Mouse (Mus musculus) heart, postnatal 14 days (tissue): ENCODE measurements around the gene Cops4. TPM values are rescaled to one million over a fixed set of nuclear protein-coding genes. Genes with fewer than 3 reads are reported as not detected.
A peak's percentile ranks its signal among the peaks of the same experiment; 100 is the strongest.

Experiments used
- DNase-seq, 2 experiments: peaks; one replicate each; pipeline ENCODE4 v3.0.0; 2021 to 2022
- intact Hi-C: fragments of 180-260 bp; cut with DNase I; formaldehyde crosslinking; loops from one replicate; pipeline ENCODE4 v1.15.1; 2025
- total RNA-seq, 2 experiments: library from RNA; stranded (reverse); gene quantifications; 2 replicates each; pipeline ENCODE4 v1.2.3; 2021

Gene Cops4
- total RNA-seq, 2 experiments from 2014 or later = 73.4 to 77.0 TPM

GRCm38 (mm10) chr5:100526164-100526563 is 8.1 kb downstream of the Cops4 start:
- peak; percentile 27 to 37 for DNase-seq
- intact Hi-C loops = no loop called here

DNA sequence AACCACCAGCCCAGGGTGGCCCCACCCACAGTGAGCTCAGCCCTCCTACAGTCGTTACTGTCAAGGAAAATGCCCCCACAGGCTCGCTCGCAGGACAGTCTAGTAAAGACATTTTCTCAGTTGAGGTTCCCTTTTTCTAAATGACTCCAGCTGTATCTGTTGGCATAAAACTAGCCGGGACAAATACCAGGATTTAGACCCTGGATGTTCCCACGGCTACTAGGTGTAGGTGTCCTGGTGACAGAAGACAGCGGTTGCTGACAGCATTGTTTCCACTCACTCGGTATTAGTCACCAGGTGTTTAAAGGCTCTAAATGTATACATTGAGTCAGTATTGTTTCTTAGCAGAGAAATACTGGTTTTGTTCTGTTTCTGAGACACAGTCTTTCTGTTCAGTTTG is 17.7 kb downstream of the Cops4 start:
- DNase-seq = no peak
- intact Hi-C loops = loop anchor here (5.0 kb wide), 2 partner anchors 39 to 159 kb away; no protein-coding TSS in a partner anchor

- DNase-seq = peak in 1 of 2 experiments; percentile 33
- intact Hi-C loops = loop anchor here (5.0 kb wide), 2 partner anchors 39 to 159 kb away; no protein-coding TSS in a partner anchor
These were observed 18.5 kb downstream of the Cops4 start for GRCm38 (mm10) chr5:100536638-100537037.

GRCm38 (mm10) chr5:100546294-100547080 is 28.4 kb downstream of the Cops4 start:
- DNase-seq = peak; percentile 11 to 29
- intact Hi-C loops = loop anchor here (5.0 kb wide), 1 partner anchor 116 kb away; no protein-coding TSS in a partner anchor

GRCm38 (mm10) chr5:100548236-100548635 is 30.1 kb downstream of the Cops4 start:
- no peak for DNase-seq
- intact Hi-C loops = loop anchor here (5.0 kb wide), 1 partner anchor 114 kb away; no protein-coding TSS in a partner anchor

DNA sequence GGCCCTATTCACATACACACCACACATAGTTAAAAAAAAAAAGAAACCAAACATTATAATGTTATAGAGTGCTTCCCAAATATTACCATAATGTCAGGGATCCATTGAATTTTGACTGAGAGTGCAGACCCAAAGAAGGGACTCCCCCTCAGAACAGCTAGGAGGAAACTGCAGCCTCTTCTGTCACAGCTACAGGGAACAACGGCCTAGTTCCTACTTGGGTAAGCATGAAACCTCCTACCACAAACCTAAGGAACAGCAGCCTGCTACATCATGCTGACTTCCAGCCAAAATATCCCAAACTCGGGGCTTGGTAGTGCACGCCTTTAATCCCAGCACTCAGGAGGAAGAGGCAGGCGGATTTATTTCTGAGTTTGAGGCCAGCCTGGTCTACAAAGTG is 31.2 kb downstream of the Cops4 start:
- no peak for DNase-seq
- intact Hi-C loops = loop anchor here (5.0 kb wide), 1 partner anchor 113 kb away; no protein-coding TSS in a partner anchor

DNA sequence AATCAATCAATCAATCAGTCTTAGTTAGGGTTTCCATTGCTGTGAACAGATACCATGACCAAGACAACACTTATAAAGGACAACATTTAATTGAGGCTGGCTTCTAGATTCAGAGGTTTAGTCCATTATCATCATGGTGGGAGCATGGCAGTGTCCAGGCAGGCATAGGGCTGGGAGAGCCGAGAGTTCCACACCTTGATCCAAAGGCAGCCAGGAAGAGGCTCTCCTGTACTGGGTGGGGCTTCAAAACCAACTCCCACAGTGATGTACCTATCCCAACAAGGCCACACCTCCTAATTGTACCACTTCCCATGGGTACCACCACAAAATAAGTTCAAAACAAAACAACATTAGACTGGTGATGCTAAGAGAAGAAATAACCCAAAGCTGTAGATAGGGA is 32.0 kb downstream of the Cops4 start:
- intact Hi-C loops = no loop called here
- no peak for DNase-seq

DNA sequence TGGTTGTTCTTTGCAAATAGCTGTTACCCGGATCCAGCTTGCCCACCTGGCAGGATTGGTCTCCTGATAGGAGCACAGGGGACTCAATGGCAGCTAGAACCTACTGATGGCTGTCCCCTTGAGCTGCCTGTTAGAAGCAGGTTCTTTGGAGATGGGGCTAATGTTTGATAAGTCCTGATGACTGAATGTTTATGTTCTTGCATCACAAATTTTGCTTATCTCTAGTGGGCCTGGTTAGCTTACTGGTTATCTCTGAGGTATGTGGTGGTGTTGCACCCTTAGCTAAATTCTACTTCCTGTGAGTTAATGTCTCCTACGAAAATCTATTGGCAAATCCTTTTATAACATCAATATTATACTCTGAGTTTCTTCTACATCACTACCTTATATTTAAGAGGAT is 33.8 kb downstream of the Cops4 start:
- intact Hi-C loops = no loop called here
- no peak for DNase-seq

DNA sequence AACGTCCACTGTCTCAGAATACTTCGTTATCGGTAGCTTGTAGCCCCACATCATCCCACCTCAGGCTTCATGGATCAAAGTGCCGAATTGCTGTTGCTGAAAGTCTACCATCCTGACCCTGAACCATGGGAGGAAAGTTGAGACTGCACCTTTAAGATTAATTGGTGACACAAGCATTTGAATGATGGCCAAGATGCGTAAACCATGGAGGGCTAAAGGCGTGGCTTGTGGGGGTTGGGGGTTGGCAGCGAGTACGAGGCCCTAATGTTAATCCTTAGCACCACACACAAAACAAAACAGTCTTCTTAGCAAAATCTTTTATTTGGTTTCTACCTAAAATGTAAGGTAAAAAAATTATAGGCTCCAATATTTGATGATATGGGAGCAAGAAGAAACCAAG is 35.3 kb downstream of the Cops4 start:
- DNase-seq = no peak
- intact Hi-C loops = no loop called here

GRCm38 (mm10) chr5:100557019-100557418 is 38.9 kb downstream of the Cops4 start:
- DNase-seq = no peak
- intact Hi-C loops = no loop called here

- no peak for DNase-seq
- intact Hi-C loops = no loop called here
These were observed 39.4 kb downstream of the Cops4 start for GRCm38 (mm10) chr5:100557537-100557936.

DNA sequence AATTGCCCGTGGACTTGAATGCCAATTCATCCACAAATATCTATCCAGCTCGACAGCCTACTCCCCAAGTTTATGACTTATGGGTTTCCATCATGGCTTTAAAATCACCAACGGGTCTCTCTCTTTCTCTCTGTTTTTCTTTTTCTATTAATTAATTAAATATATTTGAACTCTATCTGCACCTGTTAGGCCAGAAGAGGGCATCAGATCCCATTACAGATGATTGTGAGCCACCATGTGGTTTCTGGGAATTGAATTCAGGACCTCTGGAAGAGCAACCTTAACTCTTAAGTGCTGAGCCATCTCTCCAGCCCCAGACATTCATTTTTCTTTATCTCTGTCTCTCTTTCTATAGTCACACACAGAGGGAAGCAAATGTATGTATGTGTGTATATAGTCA is 40.7 kb downstream of the Cops4 start:
- intact Hi-C loops = no loop called here
- no peak for DNase-seq

GRCm38 (mm10) chr5:100559357-100559756 is 41.2 kb downstream of the Cops4 start:
- DNase-seq = no peak
- intact Hi-C loops = no loop called here

DNA sequence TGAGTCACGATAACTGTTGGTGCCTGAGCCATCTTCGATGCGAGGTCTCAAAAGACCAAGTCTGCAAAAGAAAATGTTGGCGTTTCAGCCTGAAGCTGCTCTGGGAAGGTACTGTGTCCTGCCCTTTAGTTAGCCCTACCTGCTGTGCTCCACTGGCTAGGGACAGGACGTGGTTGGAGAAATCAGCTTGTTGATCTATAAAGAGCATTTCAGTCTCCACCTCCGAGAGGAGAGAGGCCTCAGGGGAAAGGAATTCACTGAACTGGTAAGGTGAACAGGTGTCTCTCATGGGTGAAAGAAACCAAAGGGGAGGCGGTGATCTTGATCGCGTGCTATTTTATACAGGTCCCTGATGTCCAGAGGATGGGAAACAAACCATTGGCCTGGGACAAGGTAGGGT is 44.6 kb downstream of the Cops4 start:
- intact Hi-C loops = no loop called here
- DNase-seq = no peak

DNA sequence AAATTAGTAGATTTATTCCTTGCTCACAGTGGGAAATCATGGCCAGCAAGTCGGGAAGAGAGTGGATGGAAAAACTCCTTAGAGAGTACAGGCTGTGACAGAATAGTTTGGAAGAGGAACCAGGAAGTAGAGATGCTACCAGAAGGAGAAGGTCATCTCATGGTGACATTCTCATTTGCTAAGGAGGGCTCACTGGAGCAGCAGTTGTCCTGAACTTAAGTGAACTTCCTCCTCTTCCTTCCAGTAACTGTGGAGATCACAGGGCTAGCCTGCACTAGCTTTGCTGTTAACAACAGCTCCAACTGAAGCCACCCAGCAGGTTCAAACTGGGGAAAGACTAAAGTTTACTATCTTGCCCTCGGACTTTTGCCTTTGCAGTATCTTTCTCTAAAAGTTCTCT is 48.7 kb downstream of the Cops4 start:
- intact Hi-C loops = no loop called here

DNA sequence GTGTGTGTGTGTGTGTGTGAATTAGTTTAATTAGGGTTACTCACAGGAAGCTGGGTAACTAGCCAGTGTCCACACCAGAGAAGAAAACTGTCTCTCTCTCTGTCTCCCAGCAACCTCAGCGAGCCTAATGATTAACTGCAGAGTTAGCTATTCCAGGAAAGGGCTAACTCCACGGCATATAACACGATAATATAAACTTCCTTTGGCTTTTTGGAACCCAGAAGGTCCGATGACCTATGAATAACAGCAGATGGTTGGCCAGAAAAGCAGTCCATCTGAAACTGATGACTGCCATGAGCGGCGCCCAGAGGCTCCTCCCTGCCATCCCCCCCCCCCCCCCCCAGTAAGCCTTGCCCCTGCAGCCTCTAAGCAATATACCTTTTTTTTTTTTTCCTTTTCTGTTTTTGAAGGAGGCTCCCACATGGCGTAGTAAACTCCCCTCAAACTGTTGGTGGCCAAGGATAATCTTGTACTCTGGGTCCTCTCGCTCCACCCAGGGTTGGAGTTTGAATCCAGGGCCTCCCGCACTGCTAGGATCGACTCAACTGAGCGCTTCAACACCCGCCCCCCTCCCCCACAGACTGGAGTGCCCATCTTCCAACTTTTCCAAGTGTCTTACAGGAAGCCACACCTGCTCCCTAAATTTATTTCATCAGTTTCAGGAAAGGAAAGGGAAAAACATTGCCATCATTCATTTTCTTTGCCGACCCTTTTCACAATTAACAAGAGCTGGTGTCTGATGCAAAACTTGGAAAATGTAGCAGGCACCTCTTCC is 49.3 kb downstream of the Cops4 start:
- no peak for DNase-seq
- intact Hi-C loops = no loop called here

More for the DNA sequence above, 48.7 kb downstream of the Cops4 start:
- DNase-seq = no peak

GRCm38 (mm10) chr5:100568177-100568576 is 50.1 kb downstream of the Cops4 start:
- intact Hi-C loops = no loop called here
- DNase-seq = no peak

GRCm38 (mm10) chr5:100568802-100569201 is 50.7 kb downstream of the Cops4 start:
- intact Hi-C loops = no loop called here
- DNase-seq = no peak

DNA sequence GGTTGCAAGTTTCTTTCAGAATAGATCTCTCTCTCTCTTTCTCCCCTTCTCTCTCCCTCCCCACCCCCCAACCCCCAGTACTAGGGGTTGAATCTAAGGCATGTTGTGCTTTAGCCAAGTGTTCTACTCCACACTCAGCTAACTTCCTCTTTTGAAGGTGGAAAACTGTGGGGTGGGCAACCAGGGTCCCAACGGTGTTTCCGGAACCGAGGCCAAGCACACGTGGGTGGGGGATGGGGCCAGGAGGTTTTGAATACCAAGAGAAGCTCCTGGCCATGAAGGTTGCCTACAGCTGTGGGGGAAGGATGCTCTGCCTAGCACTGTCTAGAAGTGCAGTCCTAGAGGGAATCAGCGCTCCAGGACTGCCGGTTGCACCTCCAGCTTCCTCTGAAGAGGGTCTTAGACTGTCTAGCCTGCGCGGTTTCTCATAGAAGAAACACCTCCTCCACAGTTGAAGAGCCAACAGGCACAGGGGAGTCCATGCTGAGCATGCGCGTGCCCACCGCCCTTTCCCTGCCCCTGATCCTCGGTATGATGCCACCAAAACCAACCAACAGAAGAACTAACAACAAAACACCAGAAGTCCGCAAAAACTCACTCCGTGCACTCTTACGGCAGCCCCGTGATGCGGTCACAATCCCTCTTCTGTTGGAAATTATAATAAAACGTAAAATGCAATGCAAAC is 51.3 kb downstream of the Cops4 start:
- intact Hi-C loops = no loop called here
- DNase-seq = no peak

DNA sequence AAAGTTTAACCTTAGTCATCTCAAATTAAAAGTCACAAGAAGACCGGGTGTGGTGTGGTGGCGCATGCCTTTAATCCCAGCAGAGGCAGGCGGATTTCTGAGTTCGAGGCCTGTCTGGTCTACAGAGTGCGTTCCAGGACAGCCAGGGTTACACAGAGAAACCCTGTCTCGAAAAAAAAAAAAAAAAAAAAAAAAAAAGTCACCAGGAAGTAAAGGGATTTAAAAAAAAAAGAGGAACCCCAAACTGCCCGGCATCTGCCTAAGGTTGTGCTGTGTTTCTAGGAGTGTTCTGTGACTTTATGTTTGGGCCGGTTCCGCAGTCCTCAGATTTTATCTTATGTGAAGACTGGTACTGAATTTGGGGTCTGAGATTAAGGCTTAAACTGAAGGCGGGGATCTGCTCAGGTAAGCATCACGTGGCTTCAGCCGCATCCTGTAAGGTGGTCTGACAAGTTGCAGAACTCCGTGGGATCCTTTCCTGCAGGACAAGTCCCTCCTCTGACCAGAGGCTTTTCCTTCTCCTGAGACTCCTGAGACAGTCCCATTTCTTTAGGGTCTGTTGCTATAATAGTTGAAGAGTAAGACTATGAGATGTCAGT is 52.0 kb downstream of the Cops4 start:
- DNase-seq = no peak
- intact Hi-C loops = no loop called here

DNA sequence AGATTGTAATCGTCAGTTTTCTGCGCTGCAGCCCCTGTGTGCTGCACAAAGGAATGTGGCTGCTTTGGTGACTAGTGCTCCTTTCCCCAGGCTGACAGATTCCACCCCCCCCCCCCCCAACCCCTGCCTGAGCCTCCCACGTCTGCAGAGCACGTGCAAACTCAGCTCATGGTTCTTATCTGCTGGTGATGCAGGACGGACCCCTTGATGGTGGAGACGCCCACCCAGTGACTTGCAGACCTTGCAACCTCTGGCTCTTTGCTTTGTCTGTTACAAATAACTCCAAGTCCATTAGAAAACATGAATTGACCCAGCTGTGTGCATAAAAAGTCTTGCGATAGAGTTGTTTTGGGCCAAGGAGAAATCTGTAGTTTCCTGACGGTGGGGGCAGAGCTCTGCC is 52.6 kb downstream of the Cops4 start:
- intact Hi-C loops = no loop called here
- no peak for DNase-seq
